Mouse (Mus musculus): ENCODE measurements around the gene Svep1. TPM values are rescaled to one million over a fixed set of nuclear protein-coding genes. Genes with fewer than 3 reads are reported as not detected.

Gene Svep1
- polyA plus RNA-seq, 1 experiment from 2014 or later: 4.7 TPM

DNA sequence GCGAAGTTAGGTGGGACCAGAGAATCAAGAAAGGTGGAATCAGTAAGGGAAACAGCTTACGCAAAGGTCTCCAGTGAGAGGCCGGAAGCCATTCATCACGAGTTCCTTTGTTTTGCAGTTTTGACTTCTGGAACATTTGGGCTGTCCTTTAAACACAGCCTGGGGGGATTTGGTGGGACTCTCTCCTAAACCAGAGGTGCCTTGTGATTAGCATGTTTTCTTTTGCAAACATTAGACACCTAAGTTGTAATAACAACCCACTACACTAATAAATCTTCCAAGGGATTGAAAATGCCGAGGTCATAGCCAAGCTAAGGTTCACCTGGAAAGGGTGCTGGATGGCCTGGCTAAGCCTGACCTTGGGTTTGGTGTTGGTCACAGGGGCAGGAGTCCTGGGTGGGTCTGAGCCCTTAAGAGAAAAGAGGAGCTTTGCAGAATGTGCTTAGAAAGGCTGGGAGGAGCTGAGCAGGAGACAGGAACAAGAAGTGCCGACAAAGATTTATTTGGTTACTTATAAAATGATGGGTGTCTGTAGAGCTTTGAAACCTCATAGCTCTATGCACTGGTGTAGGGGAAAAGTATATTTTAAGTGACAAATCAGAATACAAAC, 169.5 kb downstream of the Svep1 start:
- Histone ChIP-seq H3K36me3 (no peaks in the 10 kb centered on the region), H3K9ac (no peak overlapping the region), H3K9me3 (replicated peaks) (no peaks in the 10 kb centered on the region), H3K27ac (no peak overlapping the region), H3K4me3 (replicated peaks) (no peak overlapping the region), H3K4me1 (peaks cover 7% of the 10 kb centered on the region; the same call in 1 of the 2 replicates), H3K27me3 (no peaks in the 10 kb centered on the region), H3K4me2 (no peak overlapping the region)
- ATAC-seq (replicated peaks; ENCODE audit: low FRiP score): no peak
- 57% methylated on average over 6 of the region's 6 CpGs for whole genome bisulfite sequencing

GRCm38 (mm10) chr4:58034663-58035062, 172.0 kb downstream of the Svep1 start:
- Histone ChIP-seq H3K4me3 (replicated peaks) (peak overlapping the region; percentile 30), H3K4me1 (peaks cover 7% of the 10 kb centered on the region; the same call in 1 of the 2 replicates), H3K9ac (no peak overlapping the region), H3K4me2 (peak overlapping the region; percentile 55), H3K9me3 (replicated peaks) (no peaks in the 10 kb centered on the region), H3K27me3 (no peaks in the 10 kb centered on the region), H3K36me3 (no peaks in the 10 kb centered on the region), H3K27ac (no peak overlapping the region)
- ATAC-seq (replicated peaks; ENCODE audit: low FRiP score): no peak
- 40% methylated on average over 13 of the region's 13 CpGs for WGBS

DNA sequence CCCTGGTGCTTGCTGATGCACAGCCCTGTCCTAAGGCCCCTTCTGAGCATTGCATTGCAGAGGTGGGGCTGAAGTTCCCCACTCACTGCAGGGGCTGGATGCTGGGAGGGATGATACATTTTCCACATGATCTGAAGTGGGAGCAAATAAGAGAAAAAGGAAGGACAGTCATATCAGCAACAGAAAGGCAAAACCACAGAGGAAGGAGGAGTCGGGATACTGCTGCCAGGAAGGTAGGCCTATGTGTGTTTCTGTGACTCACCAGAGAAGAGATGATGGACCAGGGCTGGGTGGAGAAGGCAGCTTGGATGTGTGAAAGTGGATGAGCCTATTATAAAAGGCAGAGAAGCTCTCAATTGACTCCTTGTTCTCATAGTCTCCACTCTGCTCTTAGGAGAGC, 173.9 kb downstream of the Svep1 start:
- no peaks in the 10 kb centered on the region for H3K36me3 ChIP-seq
- no peak for ATAC-seq (replicated peaks; ENCODE audit: low FRiP score)
- no peaks in the 10 kb centered on the region for H3K9me3 ChIP-seq (replicated peaks)
- 87% methylated on average over 1 of the region's 1 CpGs for WGBS
- peaks cover 7% of the 10 kb centered on the region; the same call in 1 of the 2 replicates for H3K4me1 ChIP-seq
- no peaks in the 10 kb centered on the region for H3K27me3 ChIP-seq
- no peak overlapping the region for H3K4me3 ChIP-seq (replicated peaks)
- no peak overlapping the region for H3K9ac ChIP-seq
- H3K4me2 ChIP-seq: no peak overlapping the region
- H3K27ac ChIP-seq: no peak overlapping the region

DNA sequence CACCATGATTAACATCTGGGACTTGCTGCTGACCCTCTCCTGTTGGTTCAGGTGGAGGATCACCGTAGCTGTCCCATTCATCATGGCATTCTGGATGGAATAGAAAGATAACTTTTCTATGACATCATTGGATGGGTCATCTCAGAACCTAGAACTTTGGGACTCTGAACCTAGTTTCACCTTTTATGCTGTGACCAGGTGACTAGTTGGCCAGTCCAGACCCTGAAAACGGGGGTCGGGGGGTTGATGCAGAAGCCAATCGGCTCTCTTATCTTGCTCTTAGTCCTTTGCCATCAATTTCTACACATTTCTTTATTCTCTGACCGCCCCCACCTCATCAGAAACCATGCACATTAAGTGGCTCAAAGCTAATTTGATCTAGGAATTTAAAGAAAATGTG, 197.6 kb downstream of the Svep1 start, which contains the start of gene Txndc8:
TSS of gene Txndc8 (minus strand) at position 101 of the 400 bp plus-strand sequence.
- no peak within 1 kb of the TSS for H3K9ac ChIP-seq
- no peaks in the 10 kb centered on the region for H3K27me3 ChIP-seq
- H3K4me2 ChIP-seq: no peak within 1 kb of the TSS
- H3K36me3 ChIP-seq: no peaks in the 10 kb centered on the region
- no peaks in the 10 kb centered on the region for H3K4me1 ChIP-seq
- no peak within 1 kb of the TSS for H3K27ac ChIP-seq
- ATAC-seq (replicated peaks; ENCODE audit: low FRiP score): no peak
- no peaks in the 10 kb centered on the region for H3K9me3 ChIP-seq (replicated peaks)
- no peak within 1 kb of the TSS for H3K4me3 ChIP-seq (replicated peaks)
- WGBS: 94% methylated on average over 5 of the region's 5 CpGs

- H3K4me2 ChIP-seq: no peak overlapping the region
- no peaks in the 10 kb centered on the region for H3K36me3 ChIP-seq
- H3K9me3 ChIP-seq (replicated peaks): no peaks in the 10 kb centered on the region
- ATAC-seq (replicated peaks; ENCODE audit: low FRiP score): no peak
- no peak overlapping the region for H3K27ac ChIP-seq
- 58% methylated on average over 3 of the region's 3 CpGs for WGBS
- no peak overlapping the region for H3K9ac ChIP-seq
- H3K4me1 ChIP-seq: no peaks in the 10 kb centered on the region
- no peak overlapping the region for H3K4me3 ChIP-seq (replicated peaks)
- H3K27me3 ChIP-seq: no peaks in the 10 kb centered on the region
These were observed 203.2 kb downstream of the Svep1 start for GRCm38 (mm10) chr4:58003501-58003900.

Other genes with a start within 250 kb of the Svep1 start
- not detected in 2 replicates for gene Txndc8, start 197.7 kb downstream of the Svep1 start, polyA plus RNA-seq (2015; fragmentation: Nextera tagmentation; extraction: Ambion mirVana)
- 0.40 and 0.45 TPM in 2 replicates for gene Musk, start 79.1 kb upstream of the Svep1 start, polyA plus RNA-seq (2015; fragmentation: Nextera tagmentation; extraction: Ambion mirVana)

All from kidney, embryonic 15.5 days (tissue).